Mouse (Mus musculus) ES-CJ7 (cell line): ENCODE measurements around the gene Fth1.
"Not testable (repeated sequence)": the region's sequence is repeated elsewhere in the genome, so short reads cannot be mapped to it uniquely, and the experiment has no call there.

Source experiments
- DNase-seq: peaks from one replicate; pipeline ENCODE4 v3.0.0; 2011; ENCODE audit warnings: low read depth, low spot score

Fth1 gene

DNA sequence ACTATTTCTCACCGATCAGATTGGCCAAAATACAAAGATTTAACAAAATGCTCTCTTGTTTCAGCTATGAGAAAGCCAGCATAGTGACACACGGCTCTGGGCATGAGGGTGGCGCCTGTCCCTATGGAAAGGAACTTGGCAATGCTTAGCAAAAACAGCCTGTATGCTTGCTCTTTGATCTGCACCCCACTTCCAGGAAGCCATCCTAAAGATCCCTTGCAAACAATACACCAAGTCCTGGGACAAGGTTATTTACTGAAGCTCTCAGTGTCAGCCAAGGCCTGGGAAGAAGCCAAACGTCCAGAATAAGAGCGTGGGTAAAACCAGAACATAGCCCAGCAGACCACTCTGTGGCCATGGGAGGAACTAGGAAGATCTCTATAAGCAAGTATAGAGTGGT is 19.6 kb upstream of the Fth1 start:
- no peak for DNase-seq

DNA sequence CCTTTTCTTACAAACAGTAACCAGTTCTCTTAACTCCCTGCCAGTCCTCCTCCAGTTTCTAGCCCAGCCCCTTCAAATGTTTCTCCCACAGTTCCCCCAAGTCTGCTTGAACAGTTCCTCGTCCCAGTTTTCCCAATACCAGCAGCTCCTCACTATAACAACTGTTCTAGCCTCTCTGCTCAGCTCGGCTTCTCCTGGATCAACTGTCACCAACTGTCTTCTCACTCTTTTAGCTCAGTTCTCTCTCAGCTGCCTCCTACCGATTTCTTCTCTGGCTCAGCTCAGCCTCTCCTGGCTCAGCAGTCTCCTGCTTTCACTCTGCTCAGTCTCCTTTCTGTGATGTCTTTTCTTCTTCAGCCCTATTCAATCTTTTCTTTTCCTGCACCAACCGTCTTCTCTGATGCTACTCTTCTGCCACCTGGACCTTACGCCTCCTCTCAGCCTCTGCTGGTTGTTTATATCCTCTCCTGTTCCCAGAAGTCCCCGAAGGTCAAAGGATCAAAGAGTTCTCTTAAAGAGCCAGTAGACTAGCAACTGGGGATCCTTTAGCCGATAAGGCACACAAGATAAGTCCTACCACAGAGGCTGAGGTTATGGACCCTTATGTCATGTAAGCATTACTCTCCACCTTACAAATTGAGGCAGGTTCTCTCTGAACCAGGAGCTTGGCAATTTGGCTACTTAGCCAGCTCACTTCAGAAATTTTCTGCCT is 16.0 kb upstream of the Fth1 start:
- DNase-seq = no peak

DNA sequence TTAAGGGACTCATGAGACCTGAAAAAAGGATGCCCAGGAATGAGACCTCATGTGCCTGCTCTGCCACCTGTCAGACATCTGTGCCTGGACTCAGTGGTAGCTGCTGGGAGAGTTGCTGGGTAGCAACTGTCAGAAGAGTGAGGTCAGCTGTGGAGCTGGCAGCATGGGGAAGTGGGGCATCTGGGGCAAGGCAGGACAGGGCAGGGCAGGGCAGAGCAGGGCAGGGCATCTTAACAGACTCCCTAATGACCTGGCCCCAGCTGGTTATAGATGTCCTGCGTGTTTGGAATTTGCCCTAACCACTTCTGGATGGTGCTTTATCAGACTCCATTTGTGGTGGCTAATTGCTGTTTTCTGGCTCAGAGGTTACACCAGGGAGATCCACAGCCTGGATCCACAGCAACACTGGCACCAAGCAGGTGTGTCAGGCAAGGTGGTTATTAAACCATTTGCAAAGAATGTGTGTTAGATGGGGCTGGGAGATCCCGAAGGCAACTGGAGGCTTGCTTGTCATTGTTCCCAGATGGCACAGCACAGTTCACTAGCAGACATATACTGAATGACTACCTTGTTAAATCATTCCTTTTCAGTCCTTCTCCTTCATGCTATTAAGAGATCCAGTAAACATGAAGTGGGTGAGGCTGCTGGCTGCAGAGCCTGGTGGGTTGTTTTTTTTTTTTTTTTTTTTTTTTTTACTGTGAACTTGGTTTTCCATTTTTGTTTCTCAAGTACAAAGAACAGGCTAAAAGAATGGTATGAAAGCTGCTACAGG is 14.1 kb upstream of the Fth1 start:
- DNase-seq = no peak

- no peak for DNase-seq
Measured at GRCm38 (mm10) chr19:9968081-9968787, 12.2 kb upstream of the Fth1 start.

DNA sequence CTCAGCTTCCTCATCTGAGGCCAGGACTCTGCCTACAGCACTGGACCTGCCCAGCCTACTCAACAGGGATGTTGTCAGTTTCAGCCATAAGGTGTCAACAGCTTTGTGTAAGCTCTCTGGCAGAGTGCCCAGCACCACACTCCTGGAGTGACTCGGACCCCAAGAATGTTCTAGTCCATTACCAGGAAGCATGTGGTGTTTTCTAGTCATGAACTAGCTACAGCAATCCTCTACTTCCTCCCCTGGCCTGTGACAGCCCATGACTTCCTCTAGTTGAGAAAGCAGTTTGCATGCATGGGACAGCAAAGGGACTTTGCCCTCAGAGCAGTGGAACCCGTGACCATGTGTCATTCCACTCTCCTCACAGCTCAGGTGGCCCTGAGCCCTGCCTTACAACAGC is 5.5 kb upstream of the Fth1 start:
- DNase-seq = not testable (repeated sequence)

DNA sequence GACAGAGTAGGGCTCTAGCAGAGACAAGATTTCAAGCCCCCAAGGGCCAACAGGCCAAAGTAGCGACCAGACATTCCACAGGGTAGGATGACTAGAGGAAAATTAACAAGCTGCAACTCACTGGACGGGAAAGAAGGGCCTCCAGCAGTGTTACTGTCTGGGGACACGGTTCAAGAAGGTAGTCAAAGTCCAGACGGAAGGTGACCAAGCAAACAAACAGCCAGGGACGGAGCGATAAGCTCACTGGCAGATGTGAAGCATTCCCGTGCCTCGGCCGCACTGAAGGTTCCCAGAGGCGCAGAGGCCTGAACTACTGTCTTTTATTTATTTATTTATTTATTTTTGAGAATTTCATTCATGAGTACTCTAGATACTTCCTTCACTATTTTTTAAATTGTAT is 3.3 kb upstream of the Fth1 start:
- DNase-seq = no peak

DNA sequence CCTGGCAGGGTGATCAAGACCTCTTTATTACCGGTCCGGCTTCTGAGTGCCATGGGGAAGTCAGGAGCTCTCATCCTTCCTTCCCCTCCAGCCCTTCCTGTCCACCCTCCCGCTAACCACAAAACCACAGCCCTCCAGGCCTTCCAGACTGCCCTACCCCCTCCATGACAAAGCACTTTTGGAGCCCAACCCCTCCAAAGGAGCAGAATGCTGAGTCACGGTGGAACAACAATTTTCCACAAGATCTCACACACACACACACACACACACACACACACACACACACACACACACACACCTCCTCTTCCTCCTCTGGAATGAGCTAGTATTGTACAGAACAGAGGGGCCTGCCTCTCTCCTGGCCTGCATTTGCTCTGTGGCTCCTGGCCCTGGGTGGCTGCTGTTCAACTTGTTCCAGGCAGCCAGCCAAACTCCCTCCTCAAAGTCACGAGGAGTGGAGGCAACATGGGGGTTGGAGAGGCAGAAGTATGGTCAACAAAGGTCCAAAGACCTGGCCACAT is 1.9 kb upstream of the Fth1 start:
- DNase-seq = peak; percentile 89

DNA sequence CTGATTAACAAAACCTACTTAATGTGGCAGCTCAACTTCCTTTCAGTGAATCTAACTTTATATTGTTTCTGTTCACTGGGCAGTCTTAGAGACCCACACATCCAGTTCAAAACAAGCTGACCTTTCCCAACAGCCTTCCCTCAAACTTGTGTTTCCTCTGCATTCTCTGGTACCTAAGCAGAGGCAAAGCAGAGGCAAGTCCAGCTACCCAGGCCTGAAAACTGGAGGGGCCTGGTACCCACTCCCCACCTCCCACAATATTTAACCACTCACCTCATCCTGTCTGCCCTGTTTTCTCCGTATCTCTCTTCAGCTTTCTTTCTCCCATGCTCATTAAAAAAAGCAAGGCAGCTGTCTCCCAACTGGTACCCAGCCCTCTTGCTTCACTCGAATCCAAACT is 1.2 kb upstream of the Fth1 start:
- DNase-seq = no peak

DNA sequence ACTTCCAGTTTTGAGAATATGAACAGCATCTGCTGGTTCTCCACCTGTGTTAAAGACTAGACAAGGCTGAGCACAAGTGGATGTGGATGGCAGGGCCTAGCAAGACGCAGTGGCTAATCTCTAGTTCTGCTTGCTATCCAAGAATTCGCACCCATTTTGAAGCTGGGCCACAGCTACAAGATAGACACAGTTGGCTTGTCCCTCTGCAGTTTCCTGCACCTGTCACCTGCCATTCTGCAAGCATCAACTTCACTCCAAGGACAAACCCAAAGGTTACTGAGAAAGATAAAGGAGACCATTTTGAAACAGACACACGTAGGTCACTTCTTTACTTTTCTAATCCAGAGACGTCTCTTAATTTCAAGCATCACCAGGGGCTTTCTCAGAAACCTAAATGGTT is 1.2 kb downstream of the Fth1 start:
- DNase-seq = no peak

DNA sequence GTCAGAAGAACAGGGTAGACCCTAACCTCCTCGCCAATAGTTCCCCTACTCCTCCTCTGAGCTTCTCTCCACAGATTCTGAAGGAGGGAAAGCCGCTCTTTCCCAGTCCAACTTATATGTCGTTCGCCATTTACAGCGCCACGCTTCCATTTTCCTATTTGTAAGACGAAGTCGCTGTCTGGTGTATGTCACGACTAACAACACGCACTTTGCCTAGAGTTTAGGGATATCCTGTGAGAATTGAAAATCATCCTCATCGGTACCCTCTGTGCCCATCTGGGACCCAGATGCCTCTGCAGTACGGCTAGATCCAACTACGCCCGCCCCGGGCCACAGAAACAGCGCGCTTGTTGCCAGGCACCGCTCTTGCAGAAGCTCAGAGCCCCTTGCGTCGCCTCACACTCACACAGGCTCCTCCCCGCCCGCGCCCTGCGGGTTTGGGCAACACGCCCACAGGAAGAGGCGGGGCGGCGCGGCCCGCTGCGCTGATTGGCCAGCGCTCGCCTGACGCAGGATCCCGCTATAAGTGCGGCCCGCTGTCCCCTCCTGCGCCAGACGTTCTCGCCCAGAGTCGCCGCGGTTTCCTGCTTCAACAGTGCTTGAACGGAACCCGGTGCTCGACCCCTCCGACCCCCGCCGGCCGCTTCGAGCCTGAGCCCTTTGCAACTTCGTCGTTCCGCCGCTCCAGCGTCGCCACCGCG is 1.9 kb downstream of the Fth1 start:
- DNase-seq = peak; percentile 96

DNA sequence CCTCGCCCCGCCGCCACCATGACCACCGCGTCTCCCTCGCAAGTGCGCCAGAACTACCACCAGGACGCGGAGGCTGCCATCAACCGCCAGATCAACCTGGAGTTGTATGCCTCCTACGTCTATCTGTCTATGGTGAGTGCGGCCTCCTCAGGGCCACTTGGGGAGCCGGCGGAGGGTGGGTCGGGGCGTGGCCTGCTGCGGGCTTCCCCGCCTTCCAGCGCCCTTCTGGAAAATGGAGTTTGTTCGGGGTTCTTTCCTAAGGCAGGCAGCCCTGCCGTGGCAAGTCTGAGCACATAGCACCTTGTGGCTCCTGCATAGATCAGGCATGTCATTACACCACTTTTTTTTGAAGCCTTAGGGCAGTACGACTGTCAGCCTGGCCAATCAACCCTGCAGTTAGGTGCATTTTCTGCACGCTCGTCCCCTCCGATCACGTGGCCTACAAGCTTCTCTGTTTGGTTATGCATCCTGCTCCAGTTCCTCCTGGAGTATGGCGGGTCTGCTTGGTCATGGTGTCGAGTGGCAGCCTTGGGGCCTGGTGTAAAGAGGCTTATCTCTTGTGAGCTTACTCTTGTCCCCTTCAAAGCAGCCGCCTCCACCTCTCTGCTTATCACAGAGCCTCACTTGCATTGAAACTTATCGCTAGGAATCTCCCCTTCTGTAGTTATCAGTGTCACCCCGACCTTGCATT is 2.6 kb downstream of the Fth1 start:
- peak; percentile 41 for DNase-seq

GRCm38 (mm10) chr19:9984111-9985055 is 4.0 kb downstream of the Fth1 start:
- no peak for DNase-seq

DNA sequence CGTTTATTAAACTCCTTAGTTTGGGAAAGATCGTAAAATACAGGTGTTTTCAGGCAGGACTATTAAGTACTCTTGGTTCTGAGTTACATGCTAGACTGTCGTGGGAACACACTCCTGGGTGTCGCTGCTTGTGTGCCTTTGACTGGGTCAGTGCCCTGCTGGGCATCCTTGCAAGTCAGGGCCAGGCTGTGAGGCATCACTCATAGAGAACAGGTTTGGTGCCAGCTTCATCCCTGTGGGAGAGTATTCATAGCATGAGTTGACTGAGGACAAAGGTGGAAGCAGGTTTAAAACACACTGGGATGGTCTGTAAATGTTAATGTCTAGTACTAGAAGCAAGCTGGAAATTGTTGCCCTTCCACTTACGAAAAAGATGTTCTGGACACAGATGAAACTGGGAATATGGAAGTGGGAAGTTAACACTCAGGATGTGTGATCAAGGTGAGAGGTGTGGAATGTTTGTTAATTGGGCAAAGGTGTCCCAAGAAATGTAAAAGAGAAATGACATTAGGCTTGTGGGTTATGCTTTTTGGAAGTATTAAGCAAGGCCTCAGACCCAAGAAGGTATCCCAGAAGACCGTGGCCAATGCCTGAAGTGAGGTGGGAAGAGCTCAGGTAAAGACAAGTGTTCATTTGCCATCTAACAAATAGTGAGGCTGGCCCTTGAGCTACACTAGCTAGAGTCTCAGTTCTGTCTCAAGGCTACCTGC is 4.9 kb downstream of the Fth1 start:
- no peak for DNase-seq

- no peak for DNase-seq
Measured at GRCm38 (mm10) chr19:9985900-9986421, 5.6 kb downstream of the Fth1 start.

DNA sequence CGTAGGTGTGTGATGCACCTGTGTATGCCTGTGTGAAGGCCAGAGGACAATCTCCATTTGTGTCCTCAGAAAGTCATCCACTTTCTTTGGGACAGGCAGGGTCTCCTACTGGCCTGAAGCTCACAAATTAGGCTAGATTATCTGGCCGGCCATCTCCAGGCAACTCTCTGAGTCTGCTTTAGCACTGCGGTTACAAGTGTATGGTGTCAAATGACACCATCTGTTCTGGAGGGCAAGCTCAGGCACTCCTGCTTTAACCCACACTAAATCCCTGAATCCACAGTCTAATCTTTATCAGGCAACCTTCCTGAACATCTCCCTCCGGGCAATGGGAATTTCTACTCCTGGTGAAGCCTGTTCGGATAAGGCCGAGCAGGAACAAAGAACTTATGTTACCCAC is 6.8 kb downstream of the Fth1 start:
- no peak for DNase-seq

GRCm38 (mm10) chr19:9987593-9987992 is 7.2 kb downstream of the Fth1 start:
- DNase-seq = no peak

DNA sequence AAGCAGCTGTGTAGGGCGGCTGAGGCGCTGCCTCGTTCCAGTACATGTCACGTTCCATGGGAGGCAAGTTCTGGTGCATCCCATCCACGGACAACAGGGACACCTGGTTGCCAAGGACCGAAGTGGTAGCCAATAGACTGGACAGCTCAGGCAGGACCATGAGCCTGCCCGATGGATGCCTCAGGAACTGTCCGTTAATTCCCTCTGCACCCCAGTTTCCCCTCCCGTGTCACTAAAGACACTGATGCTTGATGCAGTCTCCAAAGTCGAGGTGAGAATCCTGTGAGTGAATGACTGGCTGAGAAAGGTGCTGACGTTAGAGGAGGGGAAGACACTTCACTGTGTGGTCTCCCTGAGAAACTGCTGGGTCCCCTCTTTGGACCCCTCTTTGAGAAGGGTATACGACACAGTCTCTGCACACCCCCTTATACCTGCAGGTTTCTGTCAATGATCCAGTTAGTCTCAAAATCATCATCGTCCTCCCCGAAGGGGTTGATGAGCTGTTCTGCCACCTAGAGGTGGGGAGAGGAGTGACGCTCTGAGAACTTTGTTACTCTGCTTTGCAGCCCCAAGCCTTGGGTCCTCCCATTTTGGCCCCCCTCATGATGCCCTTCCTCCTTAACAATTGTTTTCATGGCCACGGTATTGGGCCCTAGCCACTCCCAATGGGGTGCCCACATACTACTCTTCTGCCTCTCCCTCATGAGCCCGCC is 8.9 kb downstream of the Fth1 start:
- peak; percentile 34 for DNase-seq

- no peak for DNase-seq
Measured at GRCm38 (mm10) chr19:9989884-9990256, 9.5 kb downstream of the Fth1 start.

GRCm38 (mm10) chr19:9991304-9991703 is 10.9 kb downstream of the Fth1 start:
- DNase-seq = peak; percentile 83
